ENCODE assay signal across 1 mouse cellular context in genomic region chr17:34626773-34627092, GRCm38 (mm10).
TF ChIP-seq lines count a peak whose summit lies in the region.

No protein-coding gene starts in this region.

TF ChIP-seq in MEL, 35 proteins besides CTCF, POLR2A, EP300 and RAD21:
- TF ChIP-seq HCFC1 (IDR thresholded peaks at IDR 0.05; ENCODE audit: low read depth, low read length) (no peak), ZNF384 (IDR thresholded peaks at IDR 0.05; ENCODE audit: low read depth, low read length) (no peak), MYB (IDR thresholded peaks at IDR 0.05; ENCODE audit: low read depth, low read length) (no peak), GABPA (IDR thresholded peaks at IDR 0.05; ENCODE audit: low read depth, low read length) (no peak), ZC3H11A (IDR thresholded peaks at IDR 0.05; ENCODE audit: low read depth, low read length) (no peak; the same call in 1 of the 2 replicates), SMC3 (IDR thresholded peaks at IDR 0.05; ENCODE audit: low read depth, low read length) (peak; percentile 55), MAX (IDR thresholded peaks at IDR 0.05; ENCODE audit: low read length) (peak; percentile 7; the same call in 1 of the 2 replicates)
